Mouse (Mus musculus) stomach, postnatal 0 days (tissue): Measurements from ENCODE around the gene Rasgrp2. TPM values are rescaled to one million over a fixed set of nuclear protein-coding genes. Genes with fewer than 3 reads are reported as not detected.

Source experiments
- ATAC-seq: fragments of 200-750 bp; cut with Nextera tagmentation; 2 replicates; pipeline ENCODE4 v1.8.0; 2017; ENCODE audit not compliant: low FRiP score, low TSS enrichment
- DNase-seq: peaks from one replicate; pipeline ENCODE4 v3.0.0-alpha.2; 2016; ENCODE audit warnings: low spot score
- H3K27ac ChIP-seq: fragments of 300-500 bp; sonication (generic); replicated peaks from 2 replicates; pipeline ENCODE4 v1.5.1; 2014; ENCODE audit warnings: mild to moderate bottlenecking, control low read depth
- H3K27me3 ChIP-seq: fragments of 300-500 bp; sonication (generic); 2 replicates; pipeline ENCODE4 v1.6.1; 2014; ENCODE audit warnings: low read length; ENCODE audit not compliant: control insufficient read depth, insufficient read depth
- H3K36me3 ChIP-seq: fragments of 300-500 bp; sonication (generic); 2 replicates; pipeline ENCODE4 v1.6.1; 2014; ENCODE audit warnings: low read length, mixed read lengths; ENCODE audit not compliant: control insufficient read depth, insufficient read depth
- H3K4me1 ChIP-seq: fragments of 300-500 bp; sonication (generic); replicated peaks from 2 replicates; pipeline ENCODE4 v1.6.1; 2014; ENCODE audit warnings: antibody characterized with exemption; ENCODE audit not compliant: control insufficient read depth, insufficient read depth
- H3K4me2 ChIP-seq: fragments of 300-500 bp; sonication (generic); replicated peaks from 2 replicates; pipeline ENCODE4 v1.6.1; 2014; ENCODE audit warnings: low read depth, mild to moderate bottlenecking, control low read depth, moderate library complexity
- H3K4me3 ChIP-seq: fragments of 300-500 bp; sonication (generic); 2 replicates; pipeline ENCODE4 v1.5.1; 2014; ENCODE audit warnings: low read depth, low read length, control low read depth
- H3K9ac ChIP-seq: fragments of 300-500 bp; sonication (generic); 2 replicates; pipeline ENCODE4 v1.6.1; 2014; ENCODE audit warnings: mild to moderate bottlenecking, low read length, control low read depth, mixed read lengths
- H3K9me3 ChIP-seq: fragments of 300-500 bp; sonication (generic); 2 replicates; pipeline ENCODE4 v1.6.1; 2016; ENCODE audit warnings: low read length; ENCODE audit not compliant: control insufficient read depth
- CTCF ChIP-seq: IDR thresholded peaks from 2 replicates; pipeline ENCODE4 v1.5.1; 2016; ENCODE audit warnings: antibody characterized with exemption, low read depth, mild to moderate bottlenecking, moderate library complexity
- EP300 ChIP-seq: optimal IDR thresholded peaks from 2 replicates; pipeline ENCODE3; 2016; ENCODE audit warnings: antibody characterized with exemption
- WGBS: fragments of 180-500 bp; shearing (Covaris S2); extraction: QIAGEN DNeasy Blood & Tissue Kit; methylation state at CpG from one replicate; pipeline ENCODE4 v1.1.7; 2014; 5-methylcytosine and 5-hydroxymethylcytosine counted together
- polyA plus RNA-seq: library from polyadenylated mRNA; unstranded; fragments of >200 nt; fragmentation: Nextera tagmentation; extraction: Ambion mirVana; gene quantifications from 2 replicates; pipeline ENCODE4 v1.2.1, GENCODE M21; 2015

Rasgrp2 gene
- polyA plus RNA-seq, 1 experiment from 2014 or later, result 57.3 TPM

DNA sequence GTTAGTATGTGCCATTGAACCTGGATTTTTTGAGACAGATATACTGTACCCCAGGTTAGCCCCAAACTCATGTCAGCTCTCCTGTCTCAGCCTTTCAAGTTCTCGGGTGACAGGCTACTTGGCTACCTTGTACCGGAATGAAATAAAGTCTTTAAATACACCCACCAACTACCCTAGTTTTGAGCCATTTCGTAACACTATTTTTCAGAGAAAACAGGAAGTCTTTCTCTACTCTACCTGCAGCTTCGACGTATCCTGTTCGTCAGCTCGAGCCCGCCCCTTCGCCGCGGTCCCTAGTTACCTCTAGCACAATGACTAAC lies 36.1 kb upstream of the Rasgrp2 start:
- Histone ChIP-seq H3K4me1 (0 out of 2 replicates have a peak, but pooled peaks cover 3% of the 10 kb centered on the region), H3K9me3 (no peaks in the 10 kb centered on the region), H3K4me2 (peak overlapping the region; percentile 41), H3K27me3 (no peaks in the 10 kb centered on the region), H3K36me3 (peaks cover 15% of the 10 kb centered on the region), H3K27ac (peak overlapping the region; percentile 61), H3K4me3 (peak overlapping the region; percentile 99), H3K9ac (no peak overlapping the region)
- TF ChIP-seq EP300 (no peak), CTCF (no peak)
- no peak for DNase-seq
- ATAC-seq, result no peak; the same call in 1 of the 2 replicates
- 1% methylated on average over 11 of the region's 11 CpGs for WGBS

DNA sequence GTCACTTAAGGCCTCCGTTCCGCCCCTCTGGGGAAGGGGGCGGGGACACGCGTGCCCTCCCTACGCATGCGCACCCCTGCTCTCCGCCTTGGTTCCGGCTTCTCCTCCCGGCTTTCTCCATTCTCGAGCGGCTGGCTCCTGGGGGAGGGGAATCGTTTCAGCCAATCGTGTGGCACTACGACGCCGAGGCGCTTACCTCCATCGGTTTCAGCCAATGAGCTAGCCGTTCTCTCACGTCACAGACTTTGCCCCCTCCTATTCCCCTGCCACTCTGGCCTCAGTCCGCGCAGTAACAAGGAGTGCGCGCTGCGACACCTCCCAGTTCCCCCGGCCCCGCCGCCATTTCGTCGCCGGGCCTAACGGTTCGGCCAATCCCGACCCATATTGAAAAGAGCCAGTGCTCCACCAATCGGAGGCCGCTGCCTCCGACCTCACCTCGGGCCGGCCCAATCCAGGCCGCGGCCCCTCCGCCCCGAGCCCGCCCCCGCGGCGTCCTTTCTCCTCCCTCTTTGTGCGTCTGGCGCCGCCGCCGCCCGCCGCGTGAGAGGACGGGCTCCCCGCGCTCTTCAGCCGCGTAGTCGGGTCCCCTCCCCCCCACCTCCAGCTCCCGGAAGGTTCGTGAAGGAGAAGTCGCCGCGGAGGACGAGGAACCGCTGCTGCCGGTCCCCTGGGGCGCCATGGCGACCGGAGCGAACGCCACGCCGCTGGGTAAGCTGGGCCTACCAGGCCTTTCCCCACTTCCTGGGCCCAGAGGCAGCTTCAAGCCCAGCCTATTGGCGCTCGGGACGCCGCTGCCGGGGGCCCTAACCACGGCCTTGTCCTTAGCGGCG lies 35.5 kb upstream of the Rasgrp2 start, which contains the start of gene Sf1:
Sf1 (plus strand) TSS at position 280 of the 830 bp plus-strand sequence.
- TF ChIP-seq EP300 (peak; percentile 47), CTCF (peak; percentile 3; the same call in 1 of the 2 replicates)
- no peaks in the 10 kb centered on the region for H3K9me3 ChIP-seq
- peaks cover 17% of the 10 kb centered on the region for H3K36me3 ChIP-seq
- ATAC-seq (peak; percentile 96), DNase-seq (peak; percentile 100)
- WGBS, result 2% methylated on average over 59 of the region's 85 CpGs
- H3K9ac ChIP-seq, result peak within 1 kb of the TSS; percentile 100
- peak within 1 kb of the TSS; percentile 65 for H3K4me2 ChIP-seq
- H3K27ac ChIP-seq, result peak within 1 kb of the TSS; percentile 100
- H3K27me3 ChIP-seq, result no peaks in the 10 kb centered on the region
- H3K4me1 ChIP-seq, result 0 out of 2 replicates have a peak, but pooled peaks cover 3% of the 10 kb centered on the region
- peak within 1 kb of the TSS; percentile 99 for H3K4me3 ChIP-seq

DNA sequence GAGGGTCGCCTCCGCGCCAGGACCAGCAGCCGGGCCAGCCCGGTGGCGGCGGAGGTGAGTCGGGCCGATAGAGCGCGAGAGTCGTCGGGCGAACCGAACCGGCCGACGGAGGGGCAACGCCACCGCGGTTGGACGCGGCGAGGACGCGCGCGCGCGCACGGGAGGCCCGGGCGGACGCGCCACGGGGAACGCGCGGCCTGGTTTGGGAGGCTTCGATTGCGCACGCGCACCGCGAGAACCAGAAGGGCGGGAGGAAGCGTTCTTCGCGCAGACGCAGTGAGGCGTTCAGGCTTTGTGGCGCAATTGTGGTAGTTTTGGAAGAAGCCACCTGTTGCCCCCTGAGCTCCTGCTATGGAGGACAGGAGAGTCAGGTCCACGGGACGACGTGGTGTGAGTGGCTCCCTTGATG lies 34.8 kb upstream of the Rasgrp2 start:
- under 1% methylated on average over 55 of the region's 55 CpGs for WGBS
- DNase-seq, result peak; percentile 92
- ATAC-seq, result peak; percentile 1; the same call in 1 of the 2 replicates

DNA sequence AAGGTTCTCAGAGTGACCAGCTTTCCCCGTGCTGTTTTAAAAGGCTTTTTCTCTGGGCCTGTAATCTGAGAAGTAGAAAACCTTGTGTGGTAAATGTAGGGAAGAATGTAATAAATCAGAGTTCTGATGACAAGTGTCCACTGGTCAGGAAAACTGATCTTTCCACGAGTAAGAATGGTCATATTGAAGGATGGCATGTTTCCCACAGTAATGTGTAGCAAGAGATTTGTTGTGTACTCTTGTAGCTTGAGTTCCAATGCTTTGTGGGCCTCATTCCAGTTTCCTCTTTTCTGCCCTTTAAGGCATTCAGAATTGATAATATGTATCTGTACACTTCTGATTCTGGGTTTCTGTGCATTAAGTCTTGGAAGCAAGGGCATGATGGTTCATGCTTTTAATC lies 34.3 kb upstream of the Rasgrp2 start:
- 0% methylated on average over 2 of the region's 2 CpGs for WGBS
- H3K27me3 ChIP-seq, result no peaks in the 10 kb centered on the region
- peak overlapping the region; percentile 100 for H3K9ac ChIP-seq
- peaks cover 17% of the 10 kb centered on the region for H3K36me3 ChIP-seq
- ATAC-seq (no peak), DNase-seq (no peak)
- TF ChIP-seq EP300, result no peak
- TF ChIP-seq CTCF, result no peak
- no peak overlapping the region for H3K27ac ChIP-seq
- H3K4me1 ChIP-seq, result 0 out of 2 replicates have a peak, but pooled peaks cover 3% of the 10 kb centered on the region
- peak overlapping the region; percentile 65 for H3K4me2 ChIP-seq
- no peaks in the 10 kb centered on the region for H3K9me3 ChIP-seq
- H3K4me3 ChIP-seq, result peak overlapping the region; percentile 99

More for the DNA sequence above, 34.8 kb upstream of the Rasgrp2 start:
- Histone ChIP-seq H3K9ac (peak overlapping the region; percentile 100), H3K4me3 (peak overlapping the region; percentile 99), H3K27me3 (no peaks in the 10 kb centered on the region), H3K27ac (peak overlapping the region; percentile 100), H3K4me2 (peak overlapping the region; percentile 65), H3K4me1 (0 out of 2 replicates have a peak, but pooled peaks cover 3% of the 10 kb centered on the region), H3K36me3 (peaks cover 17% of the 10 kb centered on the region), H3K9me3 (no peaks in the 10 kb centered on the region)
- TF ChIP-seq CTCF (no peak), EP300 (no peak)

DNA sequence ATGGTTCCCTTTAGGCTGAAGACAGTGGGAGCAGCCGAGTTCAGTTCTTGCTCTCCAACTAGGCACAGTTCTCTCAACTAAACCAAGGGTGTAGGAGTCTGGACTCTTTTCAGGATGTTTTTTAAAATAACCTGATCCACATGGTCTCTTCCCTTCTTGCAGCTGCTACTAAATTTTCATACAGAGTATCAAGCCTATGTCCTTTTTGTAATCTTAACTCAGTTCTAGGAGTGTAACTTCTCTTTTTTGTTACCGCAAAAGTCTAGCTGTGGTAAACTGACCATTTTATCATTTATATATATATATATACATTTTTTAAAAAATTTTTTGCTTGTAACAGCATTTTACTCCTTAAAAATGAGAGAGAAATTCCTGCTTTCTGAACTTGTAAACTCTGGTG lies 29.0 kb upstream of the Rasgrp2 start:
- H3K4me2 ChIP-seq, result no peak overlapping the region
- no peak overlapping the region for H3K27ac ChIP-seq
- H3K9ac ChIP-seq, result no peak overlapping the region
- H3K9me3 ChIP-seq, result no peaks in the 10 kb centered on the region
- TF ChIP-seq EP300 (no peak), CTCF (no peak)
- H3K4me1 ChIP-seq, result no peaks in the 10 kb centered on the region
- 82% methylated on average over 2 of the region's 2 CpGs for WGBS
- no peak for DNase-seq
- H3K4me3 ChIP-seq, result no peak overlapping the region
- H3K27me3 ChIP-seq, result no peaks in the 10 kb centered on the region
- ATAC-seq, result no peak
- peaks cover 57% of the 10 kb centered on the region for H3K36me3 ChIP-seq

GRCm38 (mm10) chr19:6372433-6372832 lies 26.7 kb upstream of the Rasgrp2 start:
- no peak overlapping the region for H3K9ac ChIP-seq
- peaks cover 65% of the 10 kb centered on the region for H3K36me3 ChIP-seq
- H3K4me2 ChIP-seq, result no peak overlapping the region
- H3K27ac ChIP-seq, result no peak overlapping the region
- WGBS, result 88% methylated on average over 3 of the region's 3 CpGs
- TF ChIP-seq EP300 (no peak), CTCF (no peak)
- no peaks in the 10 kb centered on the region for H3K9me3 ChIP-seq
- H3K27me3 ChIP-seq, result no peaks in the 10 kb centered on the region
- ATAC-seq, result no peak
- H3K4me3 ChIP-seq, result no peak overlapping the region
- no peak for DNase-seq
- H3K4me1 ChIP-seq, result no peaks in the 10 kb centered on the region
